Mouse (Mus musculus) ovary, postnatal 10 days (tissue): ENCODE results near the gene Foxo1.

ENCODE experiments used
- DNase-seq: peaks from one replicate; pipeline ENCODE4 v3.0.0; 2022; ENCODE audit warnings: low spot score

Gene Foxo1

GRCm38 (mm10) chr3:52308586-52309321, 40.6 kb downstream of the Foxo1 start:
- DNase-seq = no peak

- no peak for DNase-seq
Measured at GRCm38 (mm10) chr3:52320516-52321270, 52.6 kb downstream of the Foxo1 start.

GRCm38 (mm10) chr3:52322401-52323385, 54.6 kb downstream of the Foxo1 start:
- DNase-seq = no peak

- DNase-seq = no peak
Measured at GRCm38 (mm10) chr3:52325006-52325405, 56.9 kb downstream of the Foxo1 start.

GRCm38 (mm10) chr3:52326687-52327086, 58.6 kb downstream of the Foxo1 start:
- DNase-seq = no peak

- no peak for DNase-seq
Measured at GRCm38 (mm10) chr3:52327146-52327545, 59.0 kb downstream of the Foxo1 start.

- no peak for DNase-seq
Measured at GRCm38 (mm10) chr3:52331709-52332108, 63.6 kb downstream of the Foxo1 start.

- DNase-seq = no peak
Measured at GRCm38 (mm10) chr3:52338761-52339160, 70.6 kb downstream of the Foxo1 start.

GRCm38 (mm10) chr3:52340336-52341034, 72.3 kb downstream of the Foxo1 start:
- DNase-seq = no peak

GRCm38 (mm10) chr3:52342226-52342625, 74.1 kb downstream of the Foxo1 start:
- DNase-seq = no peak

GRCm38 (mm10) chr3:52342801-52343200, 74.7 kb downstream of the Foxo1 start:
- DNase-seq = no peak

GRCm38 (mm10) chr3:52343270-52344070, 75.3 kb downstream of the Foxo1 start:
- no peak for DNase-seq

- DNase-seq = no peak
Measured at GRCm38 (mm10) chr3:52345881-52346280, 77.7 kb downstream of the Foxo1 start.

- DNase-seq = no peak
Measured at GRCm38 (mm10) chr3:52346986-52347710, 79.0 kb downstream of the Foxo1 start.

GRCm38 (mm10) chr3:52347980-52348622, 80.0 kb downstream of the Foxo1 start:
- DNase-seq = no peak

- no peak for DNase-seq
Measured at GRCm38 (mm10) chr3:52350636-52351035, 82.5 kb downstream of the Foxo1 start.

- DNase-seq = no peak
Measured at GRCm38 (mm10) chr3:52351901-52352300, 83.8 kb downstream of the Foxo1 start.

- no peak for DNase-seq
Measured at GRCm38 (mm10) chr3:52354203-52354602, 86.1 kb downstream of the Foxo1 start.

- no peak for DNase-seq
Measured at GRCm38 (mm10) chr3:52357265-52357953, 89.3 kb downstream of the Foxo1 start.
